Mouse (Mus musculus): ENCODE data around the gene Tenm2. TPM values are rescaled to one million over a fixed set of nuclear protein-coding genes. Genes with fewer than 3 reads are reported as not detected.

The Tenm2 gene
- polyA plus RNA-seq, 1 experiment from 2014 or later = 18.3 TPM

DNA sequence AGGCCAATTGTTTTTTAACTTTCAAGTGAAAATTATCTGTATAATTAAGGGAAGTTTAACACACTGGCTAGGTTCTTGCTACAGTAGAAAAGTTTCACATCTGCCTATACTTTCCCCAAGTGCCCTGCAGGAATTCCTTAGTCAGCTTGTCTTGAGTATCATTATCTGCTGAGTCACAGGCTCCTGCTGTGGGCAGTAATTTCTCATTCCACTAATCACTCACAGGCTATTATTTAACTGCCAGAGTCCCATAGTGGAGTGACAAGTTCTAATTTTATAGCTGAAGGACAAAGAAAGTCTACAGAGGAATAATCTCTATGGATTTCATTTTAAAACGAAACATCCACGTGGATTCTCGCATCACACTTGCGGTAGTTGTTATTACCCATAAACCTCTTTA, 489.5 kb downstream of the Tenm2 start:
- Histone ChIP-seq H3K36me3 (no peaks in the 10 kb centered on the region), H3K27me3 (no peaks in the 10 kb centered on the region), H3K9ac (replicated peaks) (no peak overlapping the region), H3K9me3 (no peaks in the 10 kb centered on the region), H3K4me1 (no peaks in the 10 kb centered on the region), H3K4me3 (no peak overlapping the region), H3K4me2 (replicated peaks) (no peak overlapping the region), H3K27ac (replicated peaks) (no peak overlapping the region)
- ATAC-seq (ENCODE audit: low FRiP score, low read depth) = no peak
- 83% methylated on average over 4 of the region's 4 CpGs for WGBS

DNA sequence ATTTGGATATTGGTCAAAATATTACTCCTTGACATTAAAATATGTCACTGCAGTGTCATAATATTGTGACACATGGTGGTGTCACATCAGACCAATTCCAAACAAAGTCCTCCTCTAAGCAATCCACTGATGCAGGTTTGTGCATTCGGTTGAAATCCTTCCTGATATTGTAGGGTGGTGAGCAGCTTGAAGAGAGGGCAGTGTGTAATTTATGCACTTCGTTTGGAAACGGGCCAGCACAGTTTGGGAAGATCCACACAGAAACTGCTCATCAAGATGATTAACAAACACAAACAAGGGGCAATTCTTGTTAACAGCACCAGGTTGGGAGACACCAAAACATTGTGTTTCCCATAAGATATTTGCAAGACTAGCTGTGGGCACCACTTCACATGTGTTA, 508.0 kb downstream of the Tenm2 start:
- no peaks in the 10 kb centered on the region for H3K9me3 ChIP-seq
- no peak overlapping the region for H3K4me2 ChIP-seq (replicated peaks)
- no peak overlapping the region for H3K4me3 ChIP-seq
- no peaks in the 10 kb centered on the region for H3K36me3 ChIP-seq
- no peak overlapping the region for H3K9ac ChIP-seq (replicated peaks)
- no peak for ATAC-seq (ENCODE audit: low FRiP score, low read depth)
- H3K4me1 ChIP-seq = no peaks in the 10 kb centered on the region
- WGBS = 86% methylated on average over 3 of the region's 3 CpGs
- no peak overlapping the region for H3K27ac ChIP-seq (replicated peaks)
- no peaks in the 10 kb centered on the region for H3K27me3 ChIP-seq

DNA sequence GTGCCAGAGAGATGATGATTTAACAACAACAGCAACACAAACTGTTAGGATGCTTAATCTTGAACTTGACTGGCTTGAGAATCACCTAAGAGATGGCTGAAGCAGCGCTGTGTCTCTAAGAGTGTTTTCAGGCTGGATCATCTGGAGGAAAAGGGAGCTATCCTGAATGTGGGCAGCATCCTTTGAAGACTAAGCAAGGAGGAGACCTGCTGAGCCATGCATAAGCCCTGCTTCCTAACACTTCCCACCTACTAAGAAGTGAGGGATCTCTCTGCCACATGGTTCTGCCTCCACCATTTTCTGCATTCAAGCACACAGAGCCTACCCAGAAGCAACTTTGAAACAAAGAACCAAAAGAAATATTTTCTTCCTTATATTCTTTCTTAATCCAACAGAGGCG, 532.9 kb downstream of the Tenm2 start:
- Histone ChIP-seq H3K9me3 (no peaks in the 10 kb centered on the region), H3K27me3 (no peaks in the 10 kb centered on the region), H3K9ac (replicated peaks) (no peak overlapping the region), H3K4me2 (replicated peaks) (no peak overlapping the region), H3K27ac (replicated peaks) (no peak overlapping the region), H3K36me3 (no peaks in the 10 kb centered on the region), H3K4me1 (peaks cover 25% of the 10 kb centered on the region), H3K4me3 (no peak overlapping the region)
- ATAC-seq (ENCODE audit: low FRiP score, low read depth) = no peak
- WGBS = 88% methylated on average over 2 of the region's 2 CpGs

DNA sequence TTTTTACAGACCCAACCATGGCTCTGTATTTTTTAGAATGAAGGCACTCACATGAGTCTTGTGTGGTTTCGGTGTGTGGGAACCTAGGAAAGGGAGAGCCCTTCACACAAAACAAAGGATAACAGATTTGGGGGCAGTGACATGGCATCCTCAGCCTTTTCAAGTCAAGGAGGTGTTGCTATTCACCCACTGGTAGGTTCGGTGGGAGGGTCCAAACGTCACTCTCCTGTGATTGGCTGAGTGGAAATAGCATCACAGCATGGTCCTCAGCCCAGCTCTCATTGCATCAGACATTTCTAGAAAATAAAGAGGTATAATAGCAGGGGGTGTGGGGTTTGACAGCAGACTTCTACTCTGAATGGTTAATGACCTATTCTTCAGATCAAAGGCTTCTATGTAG, 534.8 kb downstream of the Tenm2 start:
- no peaks in the 10 kb centered on the region for H3K9me3 ChIP-seq
- no peak for ATAC-seq (ENCODE audit: low FRiP score, low read depth)
- no peak overlapping the region for H3K4me3 ChIP-seq
- H3K4me1 ChIP-seq = peaks cover 43% of the 10 kb centered on the region
- H3K27me3 ChIP-seq = no peaks in the 10 kb centered on the region
- no peaks in the 10 kb centered on the region for H3K36me3 ChIP-seq
- H3K27ac ChIP-seq (replicated peaks) = no peak overlapping the region
- WGBS = 81% methylated on average over 3 of the region's 3 CpGs
- H3K9ac ChIP-seq (replicated peaks) = no peak overlapping the region
- H3K4me2 ChIP-seq (replicated peaks) = no peak overlapping the region

DNA sequence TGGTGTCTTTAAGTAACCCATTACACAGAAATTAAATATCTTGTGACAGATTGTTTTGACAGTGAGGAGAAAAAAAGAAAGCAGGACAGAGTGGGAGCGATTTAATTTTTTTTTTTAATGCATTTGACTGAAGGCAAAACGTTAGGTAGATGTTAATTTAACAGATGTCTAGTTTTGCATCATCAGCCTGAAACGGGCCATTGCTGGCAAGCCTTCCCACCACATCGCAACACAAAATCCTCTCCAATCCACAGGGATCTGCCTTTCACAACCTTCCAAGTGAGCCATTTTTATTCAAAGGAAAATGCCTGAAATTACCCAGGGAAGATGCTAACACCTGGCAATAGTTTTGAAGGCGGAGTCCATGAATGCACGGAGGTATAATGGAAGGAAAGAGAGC, 535.6 kb downstream of the Tenm2 start:
- no peak overlapping the region for H3K27ac ChIP-seq (replicated peaks)
- WGBS = 85% methylated on average over 6 of the region's 6 CpGs

DNA sequence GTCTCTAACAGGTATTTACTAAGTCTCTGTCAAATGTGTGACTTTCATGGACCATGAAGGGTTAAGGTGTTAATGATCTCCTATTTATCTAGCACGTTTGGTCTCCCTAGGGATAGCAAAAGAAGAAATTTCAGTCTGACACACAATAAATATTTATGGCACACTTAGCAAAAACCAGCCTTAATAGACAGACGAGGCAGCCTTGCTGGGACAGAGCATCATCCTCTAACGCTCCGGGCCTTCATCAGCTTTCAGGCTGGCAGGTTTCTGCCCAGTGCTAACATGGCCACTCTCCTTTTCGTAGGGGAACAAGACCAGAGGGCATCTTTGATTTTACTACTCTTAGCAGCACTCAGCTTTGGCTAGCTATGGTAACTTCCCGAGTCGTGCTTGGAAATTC, 537.5 kb downstream of the Tenm2 start:
- no peaks in the 10 kb centered on the region for H3K9me3 ChIP-seq
- no peaks in the 10 kb centered on the region for H3K36me3 ChIP-seq
- ATAC-seq (ENCODE audit: low FRiP score, low read depth) = no peak
- no peak overlapping the region for H3K4me2 ChIP-seq (replicated peaks)
- H3K27me3 ChIP-seq = no peaks in the 10 kb centered on the region
- WGBS = 63% methylated on average over 7 of the region's 7 CpGs
- H3K27ac ChIP-seq (replicated peaks) = peak overlapping the region; percentile 84
- no peak overlapping the region for H3K4me3 ChIP-seq
- H3K9ac ChIP-seq (replicated peaks) = no peak overlapping the region
- peaks cover 57% of the 10 kb centered on the region for H3K4me1 ChIP-seq

More for the DNA sequence above, 535.6 kb downstream of the Tenm2 start:
- H3K36me3 ChIP-seq = no peaks in the 10 kb centered on the region
- no peaks in the 10 kb centered on the region for H3K9me3 ChIP-seq
- ATAC-seq (ENCODE audit: low FRiP score, low read depth) = no peak
- H3K9ac ChIP-seq (replicated peaks) = no peak overlapping the region
- H3K4me1 ChIP-seq = peaks cover 52% of the 10 kb centered on the region
- no peaks in the 10 kb centered on the region for H3K27me3 ChIP-seq
- no peak overlapping the region for H3K4me2 ChIP-seq (replicated peaks)
- no peak overlapping the region for H3K4me3 ChIP-seq

DNA sequence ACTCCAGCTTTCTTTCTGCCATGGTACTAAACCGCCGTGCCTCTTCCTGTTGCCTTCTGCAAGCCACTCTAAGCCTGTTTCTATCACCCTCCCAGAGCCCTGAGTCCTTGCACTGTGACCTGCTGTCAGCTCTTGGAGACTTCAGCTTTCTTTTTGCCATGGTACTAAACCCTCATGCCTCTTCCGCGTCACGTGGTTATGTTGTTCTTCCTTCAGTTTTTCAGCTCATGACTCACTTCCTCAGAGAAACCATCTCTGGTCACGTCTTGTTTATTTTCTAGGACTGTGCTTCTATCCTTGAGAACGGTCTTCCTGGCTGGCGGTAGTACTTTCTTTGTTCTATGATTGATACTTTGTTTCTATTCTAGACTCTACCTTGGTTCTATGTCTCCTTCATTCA, 537.9 kb downstream of the Tenm2 start:
- no peaks in the 10 kb centered on the region for H3K9me3 ChIP-seq
- no peak overlapping the region for H3K4me3 ChIP-seq
- H3K27me3 ChIP-seq = no peaks in the 10 kb centered on the region
- no peak overlapping the region for H3K9ac ChIP-seq (replicated peaks)
- H3K4me2 ChIP-seq (replicated peaks) = peak overlapping the region; percentile 19
- H3K36me3 ChIP-seq = no peaks in the 10 kb centered on the region
- no peak for ATAC-seq (ENCODE audit: low FRiP score, low read depth)
- peak overlapping the region; percentile 84 for H3K27ac ChIP-seq (replicated peaks)
- WGBS = 47% methylated on average over 8 of the region's 8 CpGs
- H3K4me1 ChIP-seq = peaks cover 57% of the 10 kb centered on the region

DNA sequence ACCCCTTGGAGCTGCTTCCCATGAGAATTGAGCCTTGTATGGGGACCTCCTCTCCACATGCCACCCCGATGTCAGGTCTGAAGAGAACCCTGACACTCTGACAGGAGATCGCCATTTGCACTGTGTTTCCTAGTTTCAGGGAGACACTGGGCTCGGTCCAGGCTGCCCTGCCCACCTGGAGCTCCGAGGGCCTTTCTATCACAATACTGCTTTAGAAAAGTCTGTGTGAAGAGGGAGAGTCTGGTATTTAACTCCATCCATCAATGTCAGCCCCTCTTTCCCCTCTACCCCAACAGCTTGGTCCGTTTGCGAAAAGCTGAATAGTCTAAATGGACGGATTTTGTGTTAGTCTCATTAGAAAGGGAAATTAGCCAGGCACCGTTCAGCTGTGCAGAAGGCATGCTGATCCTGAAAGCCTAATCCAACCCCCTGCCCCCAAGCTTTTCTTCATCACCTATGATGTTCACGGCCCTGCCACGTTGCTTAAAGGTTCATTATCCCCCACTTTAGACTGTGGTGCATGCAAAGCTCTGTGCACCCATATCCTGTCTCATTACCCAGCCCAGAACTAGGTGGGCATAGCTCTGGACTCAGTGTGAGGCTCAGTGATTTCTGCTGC, 538.6 kb downstream of the Tenm2 start:
- H3K9ac ChIP-seq (replicated peaks) = no peak overlapping the region
- H3K4me3 ChIP-seq = 0 out of 2 replicates have a peak overlapping the region, but pooled peaks have one; percentile 10
- H3K4me2 ChIP-seq (replicated peaks) = peak overlapping the region; percentile 38
- ATAC-seq (ENCODE audit: low FRiP score, low read depth) = peak; percentile 91
- H3K27me3 ChIP-seq = no peaks in the 10 kb centered on the region
- WGBS = 9% methylated on average over 10 of the region's 10 CpGs
- no peaks in the 10 kb centered on the region for H3K36me3 ChIP-seq
- peaks cover 57% of the 10 kb centered on the region for H3K4me1 ChIP-seq
- peak overlapping the region; percentile 84 for H3K27ac ChIP-seq (replicated peaks)
- no peaks in the 10 kb centered on the region for H3K9me3 ChIP-seq

DNA sequence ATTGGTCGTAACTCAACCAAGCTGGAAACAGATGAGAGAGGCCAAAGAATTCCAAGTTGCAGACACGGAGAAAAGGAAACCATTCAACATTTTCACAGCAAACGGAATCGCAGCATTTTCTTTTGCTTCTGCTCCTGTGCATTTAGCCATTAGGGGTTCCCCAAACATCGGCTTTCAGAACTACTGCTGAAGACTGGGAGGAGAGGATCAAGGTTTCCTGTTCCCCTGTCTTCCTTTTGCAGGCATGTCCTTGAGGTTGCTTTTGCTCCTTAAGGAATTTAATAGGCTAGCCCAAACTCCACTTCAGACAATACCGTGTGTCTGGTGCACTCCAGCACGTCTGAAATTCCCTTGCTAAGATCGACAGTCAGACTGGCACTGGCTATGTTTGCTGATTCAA, 541.0 kb downstream of the Tenm2 start:
- Histone ChIP-seq H3K27me3 (no peaks in the 10 kb centered on the region), H3K27ac (replicated peaks) (peak overlapping the region; percentile 49), H3K9me3 (no peaks in the 10 kb centered on the region), H3K4me1 (peaks cover 46% of the 10 kb centered on the region), H3K36me3 (no peaks in the 10 kb centered on the region), H3K4me2 (replicated peaks) (no peak overlapping the region), H3K4me3 (no peak overlapping the region), H3K9ac (replicated peaks) (no peak overlapping the region)
- 55% methylated on average over 8 of the region's 8 CpGs for WGBS
- no peak for ATAC-seq (ENCODE audit: low FRiP score, low read depth)

DNA sequence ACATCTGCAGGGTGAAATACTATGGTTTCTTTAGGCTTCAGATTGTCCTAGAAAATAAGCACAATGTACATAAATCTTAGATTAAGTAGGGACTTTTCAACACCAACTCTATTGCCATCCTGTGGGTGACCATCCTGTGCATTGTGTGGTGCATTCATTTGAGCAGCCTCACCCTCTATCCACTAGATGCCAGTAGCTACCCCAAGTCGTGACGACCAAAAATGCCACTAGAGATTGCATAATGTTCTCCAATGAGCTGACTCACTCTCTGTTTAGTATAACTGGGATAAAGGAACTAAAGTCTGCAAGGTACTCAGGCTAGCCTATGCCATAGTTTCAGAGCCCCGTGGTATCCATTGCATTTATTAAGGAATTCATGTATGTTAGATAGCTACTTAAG, 543.1 kb downstream of the Tenm2 start:
- Histone ChIP-seq H3K4me1 (peaks cover 37% of the 10 kb centered on the region), H3K9ac (replicated peaks) (no peak overlapping the region), H3K36me3 (no peaks in the 10 kb centered on the region), H3K9me3 (no peaks in the 10 kb centered on the region), H3K4me3 (no peak overlapping the region), H3K27me3 (no peaks in the 10 kb centered on the region), H3K4me2 (replicated peaks) (no peak overlapping the region), H3K27ac (replicated peaks) (no peak overlapping the region)
- no peak for ATAC-seq (ENCODE audit: low FRiP score, low read depth)
- 81% methylated on average over 3 of the region's 3 CpGs for WGBS

DNA sequence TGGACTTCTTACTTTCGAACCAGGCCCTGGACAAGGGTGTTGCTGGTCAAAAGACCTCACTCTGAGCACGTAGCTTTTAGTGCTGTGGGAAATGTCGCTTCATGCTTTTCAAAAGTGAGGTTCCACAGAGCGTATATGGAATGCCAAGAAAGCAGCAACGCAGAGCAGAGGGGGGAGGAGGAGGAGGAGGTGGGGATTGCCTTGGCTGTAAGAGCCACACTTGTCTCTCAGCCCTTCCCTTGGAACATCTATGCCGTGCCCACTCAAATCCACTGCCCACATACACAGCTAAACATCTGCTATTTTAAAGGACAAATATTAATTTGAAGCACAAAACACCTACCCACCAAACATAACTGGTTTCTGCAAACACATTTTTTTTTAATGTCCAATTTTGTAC, 544.9 kb downstream of the Tenm2 start:
- Histone ChIP-seq H3K4me3 (no peak overlapping the region), H3K4me2 (replicated peaks) (no peak overlapping the region), H3K36me3 (no peaks in the 10 kb centered on the region), H3K27ac (replicated peaks) (no peak overlapping the region), H3K4me1 (peaks cover 33% of the 10 kb centered on the region), H3K27me3 (no peaks in the 10 kb centered on the region), H3K9ac (replicated peaks) (no peak overlapping the region), H3K9me3 (no peaks in the 10 kb centered on the region)
- 67% methylated on average over 6 of the region's 6 CpGs for WGBS
- ATAC-seq (ENCODE audit: low FRiP score, low read depth) = no peak

DNA sequence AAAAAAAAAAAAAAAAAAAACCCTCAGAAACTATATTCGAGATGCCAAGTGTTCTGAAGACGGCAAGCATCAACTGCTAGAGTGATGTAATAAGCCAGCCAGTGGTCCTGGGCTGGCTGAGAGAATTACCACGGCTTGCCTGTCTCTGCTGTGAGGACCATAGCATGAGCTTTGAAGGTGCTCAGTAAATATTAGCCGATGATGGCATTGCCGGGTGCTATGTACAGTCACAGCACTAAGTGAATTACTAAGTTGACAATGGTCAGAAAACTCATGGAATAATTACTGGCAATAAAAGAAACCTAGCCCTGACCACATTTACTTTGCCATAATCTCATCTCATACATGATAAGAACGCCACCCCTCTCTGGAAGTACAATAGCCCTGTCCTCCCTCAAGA, 549.5 kb downstream of the Tenm2 start:
- H3K27me3 ChIP-seq = no peaks in the 10 kb centered on the region
- 61% methylated on average over 6 of the region's 6 CpGs for WGBS
- H3K4me1 ChIP-seq = peaks cover 23% of the 10 kb centered on the region
- ATAC-seq (ENCODE audit: low FRiP score, low read depth) = 0 out of 2 replicates have a peak, but pooled peaks have one; percentile 9
- no peaks in the 10 kb centered on the region for H3K9me3 ChIP-seq
- H3K4me2 ChIP-seq (replicated peaks) = no peak overlapping the region
- H3K36me3 ChIP-seq = no peaks in the 10 kb centered on the region
- H3K4me3 ChIP-seq = no peak overlapping the region
- H3K9ac ChIP-seq (replicated peaks) = no peak overlapping the region
- 0 out of 2 replicates have a peak overlapping the region, but pooled peaks have one; percentile 20 for H3K27ac ChIP-seq (replicated peaks)

DNA sequence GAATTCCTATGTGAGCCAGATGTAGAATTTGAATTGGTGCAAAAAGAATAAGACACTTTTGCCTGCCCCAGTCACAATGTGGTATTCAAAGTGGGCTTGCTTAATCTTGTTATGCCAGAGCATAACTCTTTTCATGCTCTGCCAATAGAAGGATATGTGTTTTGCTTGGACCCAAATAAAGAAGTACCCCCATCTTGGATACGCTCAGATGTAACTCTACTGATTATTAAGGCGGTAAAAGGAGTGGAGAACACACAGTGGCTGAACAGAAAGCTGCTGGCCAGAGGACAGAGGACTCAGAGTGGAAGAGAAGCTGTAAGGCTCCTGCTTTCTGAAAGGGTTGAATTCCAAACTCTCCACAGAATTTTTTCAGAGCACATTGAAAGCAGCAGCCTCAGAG, 556.4 kb downstream of the Tenm2 start:
- ATAC-seq (ENCODE audit: low FRiP score, low read depth) = peak; percentile 57
- Histone ChIP-seq H3K9me3 (no peaks in the 10 kb centered on the region), H3K4me3 (no peak overlapping the region), H3K9ac (replicated peaks) (no peak overlapping the region), H3K4me2 (replicated peaks) (peak overlapping the region; percentile 69), H3K36me3 (no peaks in the 10 kb centered on the region), H3K4me1 (peaks cover 28% of the 10 kb centered on the region), H3K27me3 (no peaks in the 10 kb centered on the region), H3K27ac (replicated peaks) (peak overlapping the region; percentile 97)
- WGBS = 40% methylated on average over 2 of the region's 2 CpGs
